Mouse (Mus musculus): ENCODE results near the gene Gzmb.

Gene Gzmb

DNA sequence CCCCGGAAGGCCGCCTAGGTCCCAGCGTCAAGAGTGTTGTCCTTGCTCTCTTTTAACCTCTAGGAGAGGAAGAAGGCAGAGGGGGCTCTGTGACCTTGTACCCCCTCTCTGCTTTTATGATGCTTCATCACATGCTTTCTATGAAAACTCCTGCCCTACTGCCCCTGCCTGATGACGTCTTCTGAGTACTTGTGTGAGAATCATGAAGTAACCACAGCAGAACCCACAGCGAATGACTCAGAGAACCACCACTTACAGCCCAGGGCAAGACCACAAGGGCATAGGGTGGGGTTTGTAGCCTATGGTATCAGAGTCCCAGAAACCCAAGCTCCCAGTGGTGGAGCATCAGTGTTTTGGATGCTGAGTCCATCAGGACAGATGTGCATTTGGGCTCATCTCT, at the start of gene Gzmb:
TSS of gene Gzmb (minus strand) at position 108 of the 400 bp plus-strand sequence.
- TF ChIP-seq GATA4 (IDR thresholded peaks at IDR 0.05; ENCODE audit: insufficient replicate concordance, low read length), result no peak

DNA sequence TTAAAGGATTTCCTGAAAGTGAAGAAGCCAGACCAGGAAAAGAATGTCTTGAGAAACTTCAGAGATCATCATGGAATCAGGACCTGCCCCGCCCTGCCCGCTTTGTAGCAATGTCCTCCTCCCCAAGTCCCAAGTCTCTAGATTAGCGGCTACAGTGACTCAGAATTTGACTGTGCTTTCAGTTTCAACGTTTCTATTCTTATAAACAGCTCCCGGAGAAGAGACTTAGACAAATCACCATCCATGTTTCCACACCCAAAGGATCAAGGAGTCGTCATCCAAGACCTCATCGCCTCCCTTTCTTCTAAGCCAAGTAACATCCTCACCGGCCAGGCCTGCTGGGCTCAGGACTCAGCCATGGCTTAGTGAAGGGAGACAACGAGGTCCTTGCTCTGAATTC, 48.2 kb upstream of the Gzmb start:
- TF ChIP-seq GATA4 (IDR thresholded peaks at IDR 0.05; ENCODE audit: insufficient replicate concordance, low read length), result no peak

DNA sequence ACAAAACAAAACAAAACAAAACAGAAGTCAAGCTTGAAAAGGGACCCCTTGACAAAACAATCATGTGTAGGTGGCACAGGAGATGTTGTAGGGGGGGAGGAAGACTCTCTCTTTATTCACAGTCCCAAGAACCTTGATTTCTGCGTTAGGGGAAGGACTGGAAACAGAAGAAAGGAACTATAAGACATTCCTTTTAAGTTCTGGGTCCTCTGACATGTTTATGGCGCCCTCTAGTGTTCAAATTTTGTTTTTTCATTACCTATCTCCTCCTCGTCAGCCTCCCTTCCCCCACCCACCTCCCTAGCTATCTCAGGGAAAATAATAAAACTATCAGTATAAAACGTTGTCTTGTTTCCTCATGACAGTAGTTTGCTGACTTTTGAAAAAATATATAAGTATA, 42.1 kb upstream of the Gzmb start:
- TF ChIP-seq GATA4 (IDR thresholded peaks at IDR 0.05; ENCODE audit: insufficient replicate concordance, low read length), result no peak

DNA sequence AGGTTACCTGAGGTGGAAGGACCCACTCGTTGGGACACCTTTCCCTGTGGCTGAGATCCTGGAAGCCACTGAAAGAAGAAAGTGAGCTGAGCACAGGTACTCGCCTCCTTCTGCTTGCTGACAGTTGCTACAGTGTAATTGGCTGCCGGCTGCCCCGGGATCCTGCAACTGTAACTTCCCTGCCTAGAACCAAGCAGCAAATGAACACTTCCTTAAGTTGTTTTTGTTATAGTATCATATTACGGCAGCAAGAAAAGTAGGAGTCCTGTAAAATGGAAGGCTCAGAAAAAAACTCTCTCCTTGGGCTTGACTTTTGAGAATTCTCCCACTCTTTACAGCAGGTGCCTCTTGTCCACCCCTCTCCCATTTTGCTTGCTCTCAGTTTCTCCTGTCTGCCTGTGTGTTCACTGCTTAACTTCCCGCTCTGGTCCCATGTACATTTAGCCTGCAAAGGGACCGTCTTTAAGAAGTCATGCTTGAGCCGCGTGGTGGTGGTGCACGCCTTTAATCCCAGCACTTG, 41.5 kb upstream of the Gzmb start:
- no peak for TF ChIP-seq GATA4 (IDR thresholded peaks at IDR 0.05; ENCODE audit: insufficient replicate concordance, low read length)

DNA sequence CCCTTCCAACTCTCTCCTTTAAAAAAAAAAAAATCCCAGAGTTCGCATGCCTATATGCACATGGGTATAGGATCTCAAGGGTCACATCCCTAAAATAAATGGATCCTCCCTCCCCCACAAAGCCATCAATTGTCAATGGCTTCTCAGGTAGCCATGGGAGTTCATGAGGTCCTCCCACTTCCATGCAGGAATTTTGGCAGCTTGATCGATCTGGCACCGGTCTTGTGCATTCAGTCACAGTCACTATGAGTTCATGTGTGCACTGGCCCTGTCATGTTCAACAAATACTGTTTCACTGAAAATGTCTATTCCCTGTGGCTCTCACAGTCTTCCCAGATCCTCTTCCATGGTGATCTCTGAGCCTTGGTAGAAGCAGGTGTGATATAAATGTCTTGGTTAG, 40.0 kb upstream of the Gzmb start:
- no peak for TF ChIP-seq GATA4 (IDR thresholded peaks at IDR 0.05; ENCODE audit: insufficient replicate concordance, low read length)

DNA sequence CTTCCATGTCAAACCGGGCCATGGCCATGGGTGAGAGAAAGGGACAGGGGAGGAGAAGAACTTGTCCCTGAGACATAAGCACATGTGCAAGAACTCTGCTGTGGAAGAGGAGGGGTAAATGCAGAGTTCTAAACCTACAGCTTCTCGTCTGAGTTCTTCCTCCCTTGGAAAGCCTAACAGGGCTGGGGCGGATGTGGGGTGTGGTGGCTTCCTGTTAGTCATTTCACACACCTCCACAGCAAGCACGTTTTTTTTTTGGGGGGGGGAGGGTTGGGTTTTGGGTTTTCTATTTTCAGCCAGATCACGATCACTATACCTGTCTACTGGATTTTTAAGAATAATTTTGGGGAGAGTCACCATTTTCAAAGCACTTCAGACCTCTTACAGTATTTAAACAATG, 34.7 kb upstream of the Gzmb start:
- TF ChIP-seq GATA4 (IDR thresholded peaks at IDR 0.05; ENCODE audit: insufficient replicate concordance, low read length), result no peak

DNA sequence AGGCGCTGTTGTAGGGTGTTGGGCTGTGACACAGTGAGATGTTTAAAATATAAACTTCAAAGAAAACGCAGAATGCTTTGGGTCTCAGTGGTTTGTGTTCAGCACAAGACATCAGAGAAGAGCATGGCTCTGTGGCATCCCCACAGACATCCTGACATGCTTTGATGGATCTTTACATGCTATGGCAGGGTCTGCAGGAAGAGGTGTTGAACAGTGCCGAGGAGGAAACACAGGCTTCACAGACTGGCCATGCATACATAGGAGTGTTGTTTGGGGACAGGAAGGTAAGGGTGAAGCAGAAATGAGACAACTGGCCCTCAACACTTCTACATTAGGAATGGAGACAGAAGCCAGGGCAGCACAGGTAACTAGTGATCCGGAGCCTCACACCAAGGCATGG, 34.0 kb upstream of the Gzmb start:
- TF ChIP-seq GATA4 (IDR thresholded peaks at IDR 0.05; ENCODE audit: insufficient replicate concordance, low read length), result no peak

DNA sequence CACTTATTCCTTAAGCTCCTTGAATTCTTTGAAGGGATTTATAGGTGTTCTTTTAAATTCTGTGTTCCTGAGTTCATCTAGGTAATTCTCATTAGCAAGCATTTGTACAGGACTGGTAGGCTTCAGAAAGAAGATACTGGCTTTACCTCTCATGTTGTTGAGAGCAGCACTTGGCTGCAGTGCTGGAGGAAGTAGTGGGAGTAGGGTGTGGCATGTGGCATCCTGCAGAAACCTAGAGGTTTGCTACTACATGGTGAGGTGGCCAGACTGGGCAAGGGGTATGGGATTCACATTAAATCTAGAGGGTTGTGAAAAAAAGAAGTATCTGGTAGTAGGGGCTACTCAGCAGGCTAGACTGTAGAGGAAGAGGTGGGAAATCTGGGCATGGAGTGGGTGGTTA, 31.1 kb upstream of the Gzmb start:
- no peak for TF ChIP-seq GATA4 (IDR thresholded peaks at IDR 0.05; ENCODE audit: insufficient replicate concordance, low read length)

DNA sequence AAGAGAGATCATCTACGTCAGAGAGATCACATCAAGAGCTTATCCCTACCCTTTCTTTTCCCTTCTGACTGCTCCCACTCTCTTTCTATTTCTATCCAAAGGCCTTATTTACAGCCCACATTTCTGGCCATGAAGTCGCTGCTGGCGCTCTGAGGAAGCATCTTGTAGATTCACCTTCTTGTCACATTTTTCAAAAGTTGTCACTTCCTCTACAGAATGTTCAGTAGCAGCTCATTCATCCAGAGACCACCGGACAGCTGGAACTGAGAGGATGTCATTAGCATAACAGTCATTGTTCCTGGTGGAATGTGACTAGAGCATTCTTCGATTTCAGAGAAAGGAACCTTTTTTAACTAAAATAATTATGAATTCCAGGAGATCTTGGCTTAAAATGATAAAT, 26.6 kb upstream of the Gzmb start:
- TF ChIP-seq GATA4 (IDR thresholded peaks at IDR 0.05; ENCODE audit: insufficient replicate concordance, low read length), result no peak

DNA sequence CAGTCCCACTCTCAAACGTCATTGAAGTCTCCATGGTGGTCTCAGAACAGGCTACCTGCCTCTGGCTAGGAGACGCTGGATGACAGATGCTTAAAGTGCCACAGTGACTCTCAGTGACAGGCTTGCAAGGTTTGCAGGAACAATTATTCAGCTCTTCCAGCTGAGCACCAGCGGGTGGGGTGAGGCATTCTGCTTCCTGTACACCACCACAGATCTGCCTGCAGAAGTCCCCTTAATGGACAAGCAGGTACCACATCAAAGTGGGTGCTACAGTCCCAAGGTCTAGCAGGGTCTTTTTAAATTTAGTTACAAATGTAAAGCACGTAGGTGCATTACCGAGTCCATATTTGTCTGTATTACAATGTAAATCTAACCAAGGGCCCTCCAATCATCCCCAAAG, 25.7 kb upstream of the Gzmb start:
- TF ChIP-seq GATA4 (IDR thresholded peaks at IDR 0.05; ENCODE audit: insufficient replicate concordance, low read length), result no peak

DNA sequence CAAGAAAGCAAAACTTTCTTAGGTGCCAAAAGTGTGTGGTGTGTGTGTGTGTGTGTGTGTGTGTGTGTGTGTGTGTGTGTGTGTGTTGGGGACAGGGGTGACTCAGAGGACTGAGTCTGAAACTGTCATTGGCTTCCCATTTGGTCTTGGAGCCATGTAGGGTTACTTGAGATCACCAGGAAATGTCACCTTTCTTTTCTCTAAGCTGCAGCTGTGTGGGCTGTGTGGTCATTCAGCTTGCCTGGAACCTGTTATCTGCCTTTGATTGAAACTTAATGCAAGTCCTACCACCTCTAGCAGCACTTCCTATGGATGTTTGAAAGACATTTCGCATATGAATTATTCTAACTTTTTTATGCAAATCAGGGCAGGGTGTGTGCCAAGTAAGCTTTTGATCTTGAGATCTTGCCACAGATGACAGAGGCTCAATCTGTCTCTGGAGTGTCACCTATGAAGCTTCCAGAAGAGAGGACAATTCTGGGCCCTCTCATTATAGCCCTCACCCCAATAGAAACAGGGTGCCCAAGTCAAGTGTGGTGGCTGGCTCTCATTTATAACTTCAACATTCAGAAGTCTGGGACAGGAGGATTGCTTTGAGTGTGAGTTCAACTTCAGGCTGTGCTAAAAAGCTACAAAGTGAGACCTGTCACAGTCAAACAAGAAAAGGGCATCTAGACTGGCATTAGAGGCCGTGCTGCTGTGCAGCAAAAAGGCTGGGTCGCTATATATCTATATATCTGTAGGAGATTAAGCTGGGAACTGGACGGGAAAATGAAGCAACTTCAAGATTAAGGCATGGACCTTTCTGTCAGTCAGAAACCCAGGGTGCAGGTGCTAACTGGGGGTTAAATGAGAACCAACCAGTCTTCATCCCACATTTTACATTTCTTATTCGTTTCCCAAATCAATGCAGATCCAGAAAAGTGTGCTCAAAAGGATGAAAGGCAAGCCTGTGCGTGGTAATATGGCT, 22.6 kb upstream of the Gzmb start:
- no peak for TF ChIP-seq GATA4 (IDR thresholded peaks at IDR 0.05; ENCODE audit: insufficient replicate concordance, low read length)

DNA sequence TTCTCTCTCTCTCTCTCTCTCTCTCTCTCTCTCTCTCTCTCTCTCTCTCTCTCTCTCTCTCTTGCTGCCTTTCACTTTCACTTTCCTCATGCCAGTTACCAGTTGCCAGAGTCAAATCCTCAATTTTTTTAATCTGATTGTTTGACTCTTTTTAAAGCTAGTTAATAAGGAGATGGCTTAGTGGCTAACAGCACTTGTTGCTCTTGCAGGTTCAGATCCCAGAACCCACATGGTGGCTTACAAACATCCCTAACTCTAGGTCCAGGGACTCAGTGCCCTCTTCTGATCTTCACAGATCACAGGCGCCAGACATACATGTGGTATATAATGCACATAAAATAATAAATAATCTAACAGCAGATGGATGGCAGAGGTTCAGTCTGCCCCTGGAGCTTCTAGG, 21.8 kb upstream of the Gzmb start:
- no peak for TF ChIP-seq GATA4 (IDR thresholded peaks at IDR 0.05; ENCODE audit: insufficient replicate concordance, low read length)

DNA sequence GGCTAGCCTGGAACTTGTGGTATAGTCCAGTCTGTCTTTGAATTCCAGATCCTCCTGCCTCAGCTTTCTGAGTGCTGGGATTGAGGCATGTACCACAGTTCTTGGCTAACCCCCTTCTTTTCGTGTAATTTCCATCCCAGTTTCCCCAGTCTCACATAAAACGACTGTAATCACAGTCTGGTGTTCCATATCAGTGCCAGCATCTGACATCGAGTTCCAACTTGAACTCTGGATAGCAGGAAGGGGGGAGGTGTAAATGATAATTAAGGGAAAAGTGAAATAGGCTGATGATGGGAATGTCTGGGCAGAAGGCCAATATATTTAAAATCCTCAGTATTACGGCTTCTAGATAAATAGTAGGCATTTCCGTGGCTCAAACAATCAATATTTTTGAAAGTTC, 19.0 kb upstream of the Gzmb start:
- TF ChIP-seq GATA4 (IDR thresholded peaks at IDR 0.05; ENCODE audit: insufficient replicate concordance, low read length), result no peak

DNA sequence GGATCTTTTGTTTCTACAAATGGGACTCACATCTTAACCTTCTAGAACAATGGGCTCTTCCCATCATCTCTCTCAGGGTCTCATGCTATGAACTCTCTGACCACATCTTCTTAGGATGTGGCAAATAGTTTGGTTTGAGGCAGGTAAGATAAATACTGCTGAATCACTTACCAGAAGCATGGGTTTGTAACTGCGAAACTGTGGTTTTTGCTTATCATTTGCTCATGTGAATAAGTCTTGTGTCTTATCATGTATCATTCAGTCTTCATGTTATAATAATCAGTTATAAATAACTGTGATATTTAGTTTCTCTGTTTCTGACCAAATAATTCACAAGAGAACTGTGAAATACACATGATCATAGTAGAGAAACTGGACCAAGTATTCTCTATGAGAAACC, 4.0 kb upstream of the Gzmb start:
- TF ChIP-seq GATA4 (IDR thresholded peaks at IDR 0.05; ENCODE audit: insufficient replicate concordance, low read length), result no peak

DNA sequence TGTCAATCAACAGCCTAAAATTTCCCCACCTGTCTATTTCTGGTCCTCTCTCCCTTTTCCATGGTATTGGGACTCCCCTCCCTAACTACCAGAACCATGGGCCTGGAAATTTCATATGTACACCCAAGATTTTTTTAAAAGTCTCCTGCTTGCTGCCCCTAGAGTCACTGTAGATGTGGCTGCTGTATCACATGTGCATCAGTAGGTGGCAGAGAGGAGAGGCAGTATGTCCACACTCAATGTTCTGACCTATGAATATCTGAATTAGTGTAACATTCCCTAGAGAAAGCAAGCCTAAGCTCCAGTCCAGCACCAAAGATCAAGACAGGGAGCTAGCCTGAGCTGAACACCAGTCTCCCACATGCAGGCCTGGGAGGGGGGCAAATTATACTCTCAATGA, 21.7 kb downstream of the Gzmb start:
- TF ChIP-seq GATA4 (IDR thresholded peaks at IDR 0.05; ENCODE audit: insufficient replicate concordance, low read length), result no peak

DNA sequence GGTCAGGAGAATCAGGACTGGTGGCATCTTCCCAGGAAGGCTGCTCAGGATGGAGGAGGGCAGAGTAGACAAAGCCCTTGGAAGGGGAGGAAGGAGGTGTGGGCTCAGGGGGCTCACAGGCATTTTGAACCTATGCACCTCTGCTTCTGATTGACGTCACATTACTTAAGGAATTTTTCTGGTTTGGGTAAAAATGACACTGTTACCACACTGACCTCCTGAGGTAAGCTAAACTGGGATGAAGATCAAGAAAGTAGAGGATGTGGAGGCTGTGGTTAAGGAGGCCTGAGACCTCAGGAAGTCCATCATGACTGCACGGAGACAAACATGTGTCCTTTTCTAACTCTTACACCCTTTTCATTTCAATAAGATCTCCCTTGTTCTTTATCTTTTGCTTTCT, 27.5 kb downstream of the Gzmb start, which contains the start of gene Gzmc:
TSS of gene Gzmc (minus strand) at position 101 of the 400 bp plus-strand sequence.
- TF ChIP-seq GATA4 (IDR thresholded peaks at IDR 0.05; ENCODE audit: insufficient replicate concordance, low read length), result no peak

DNA sequence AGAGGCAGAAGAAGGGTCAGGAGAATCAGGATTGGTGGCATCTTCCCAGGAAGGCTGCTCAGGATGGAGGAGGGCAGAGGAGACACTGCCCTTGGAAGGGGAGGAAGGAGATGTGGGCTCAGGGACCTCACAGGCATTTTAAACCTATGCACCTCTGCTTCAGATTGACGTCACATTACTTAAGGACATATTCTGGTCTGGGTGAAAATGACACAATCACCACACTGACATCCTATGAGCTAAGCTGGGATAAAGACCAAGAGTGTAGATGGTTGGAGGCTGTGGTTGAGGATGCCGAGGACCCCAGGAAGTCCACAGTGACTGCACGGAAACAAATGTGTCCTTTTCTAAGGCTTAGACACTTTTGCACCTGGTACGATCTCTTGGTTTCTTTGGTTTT, 50.7 kb downstream of the Gzmb start, which contains the start of gene Gzmf:
TSS of gene Gzmf (minus strand) at position 101 of the 400 bp plus-strand sequence.
- TF ChIP-seq GATA4 (IDR thresholded peaks at IDR 0.05; ENCODE audit: insufficient replicate concordance, low read length), result no peak
